Mouse (Mus musculus): Measurements from ENCODE around the gene Olfr1555-ps1. TPM values are rescaled to one million over a fixed set of nuclear protein-coding genes. Genes with fewer than 3 reads are reported as not detected.
"Not testable (repeated sequence)": the region's sequence is repeated elsewhere in the genome, so short reads cannot be mapped to it uniquely, and the experiment has no call there.

The Olfr1555-ps1 gene
- total RNA-seq (2021), result not detected

DNA sequence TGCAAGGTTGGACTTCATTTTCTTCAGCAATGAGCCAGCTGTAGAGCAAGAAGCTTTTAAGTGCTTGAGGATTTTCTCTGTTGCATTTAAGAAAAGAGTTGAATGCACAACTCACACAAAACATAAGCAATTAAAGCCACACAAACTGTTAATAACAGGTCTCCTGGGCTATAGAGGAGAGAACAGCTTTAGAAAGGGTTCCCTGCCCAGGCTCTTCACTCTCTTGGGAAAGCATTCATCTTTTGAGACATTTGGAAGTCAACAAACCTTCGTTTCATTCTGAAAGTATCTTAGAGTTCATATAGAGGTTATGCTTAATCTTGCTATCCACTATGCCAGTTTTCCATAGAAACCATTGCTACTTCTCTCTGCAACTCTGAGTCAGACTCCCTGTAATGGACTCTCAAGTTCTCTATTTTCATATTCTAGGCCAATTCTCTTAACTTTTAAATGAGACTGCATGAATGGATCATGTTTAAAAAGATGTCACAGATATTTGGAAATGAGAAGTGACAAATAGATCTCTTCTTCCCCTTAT, at the start of gene Olfr1555-ps1:
Olfr1555-ps1 (minus strand) TSS at position 51 of the 538 bp plus-strand sequence.
- intact Hi-C loops (cut with DNase I); DNase-seq (ENCODE audit: low spot score): not testable (repeated sequence)

DNA sequence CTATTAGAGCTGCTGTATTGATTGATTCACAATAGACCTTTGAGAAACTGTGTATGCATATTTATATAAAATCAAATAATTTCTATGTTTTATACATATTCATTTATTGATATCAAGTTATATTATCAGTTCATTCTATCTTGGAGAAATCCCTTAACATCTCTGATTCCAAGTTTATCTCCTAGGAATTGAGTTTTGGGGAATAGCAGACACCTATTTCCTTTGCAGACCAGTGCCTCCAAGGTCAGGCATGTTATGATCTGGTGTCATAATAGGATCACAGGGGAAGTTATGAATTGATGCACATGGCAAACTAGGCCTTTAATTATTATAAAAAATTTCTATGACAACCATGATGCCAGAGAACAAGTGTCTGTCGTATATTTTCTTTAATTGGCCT, 30.4 kb upstream of the Olfr1555-ps1 start, which contains the start of gene Olfr1431:
Olfr1431 (plus strand) TSS at position 301 of the 400 bp plus-strand sequence.
- intact Hi-C loops (cut with DNase I), result no loop called here
- no peak for DNase-seq (ENCODE audit: low spot score)

DNA sequence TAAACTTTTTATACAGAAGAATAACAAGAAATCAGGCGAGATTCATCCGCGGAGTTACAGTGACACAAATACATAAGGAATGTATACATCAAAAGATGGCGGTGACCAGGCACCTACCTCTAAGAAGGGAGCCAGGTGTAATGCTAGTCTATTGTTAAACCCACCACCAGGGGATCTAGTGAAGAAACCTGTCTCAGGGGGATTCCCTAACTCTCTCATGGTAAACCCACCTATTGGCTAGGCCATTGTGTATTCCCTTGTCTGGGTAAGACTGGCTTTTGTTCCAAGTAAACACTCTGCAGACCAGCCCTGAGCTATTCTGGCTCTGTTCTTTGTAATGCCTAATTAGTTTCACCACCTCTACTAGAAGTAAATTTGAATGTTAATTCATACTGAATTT, 29.2 kb upstream of the Olfr1555-ps1 start:
- DNase-seq (ENCODE audit: low spot score); intact Hi-C loops (cut with DNase I): not testable (repeated sequence)

DNA sequence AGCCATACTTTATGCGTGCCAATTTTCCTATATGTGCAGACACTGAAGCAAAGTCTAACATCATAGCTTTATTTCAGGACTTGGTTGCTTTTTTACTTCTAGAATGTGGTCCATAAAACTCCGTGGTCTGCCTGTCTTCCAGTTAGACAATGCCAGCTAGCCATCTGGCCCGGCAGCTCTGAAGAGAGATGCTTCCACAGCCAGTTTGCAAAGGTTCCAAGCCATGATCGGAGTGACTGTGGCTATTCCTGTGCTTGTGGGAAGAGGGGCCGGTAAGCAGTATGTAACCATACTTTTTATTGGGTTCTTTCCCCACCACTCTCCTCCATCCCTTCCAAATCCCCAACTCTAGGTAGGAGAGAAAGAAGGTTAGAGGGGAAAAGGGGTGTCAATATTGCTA, 5.5 kb upstream of the Olfr1555-ps1 start:
- DNase-seq (ENCODE audit: low spot score); intact Hi-C loops (cut with DNase I): not testable (repeated sequence)

DNA sequence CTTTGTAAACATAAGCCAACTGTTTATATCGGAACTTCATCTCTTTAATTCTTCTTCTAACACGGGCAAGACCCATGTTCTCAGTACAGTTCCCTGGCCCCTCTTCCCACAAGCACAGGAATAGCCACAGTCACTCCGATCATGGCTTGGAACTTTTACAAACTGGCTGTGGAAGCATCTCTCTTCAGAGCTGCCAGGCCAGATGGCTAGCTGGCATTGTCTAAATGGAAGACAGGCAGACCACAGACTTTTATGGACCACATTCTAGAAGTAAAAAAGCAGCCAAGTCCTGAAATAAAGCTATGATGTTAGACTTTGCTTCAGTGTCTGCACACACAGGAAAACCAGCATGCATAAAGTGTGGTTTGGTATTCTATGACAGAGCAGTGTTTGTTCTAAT, 24.5 kb downstream of the Olfr1555-ps1 start:
- no peak for DNase-seq (ENCODE audit: low spot score)
- intact Hi-C loops (cut with DNase I), result no loop called here

DNA sequence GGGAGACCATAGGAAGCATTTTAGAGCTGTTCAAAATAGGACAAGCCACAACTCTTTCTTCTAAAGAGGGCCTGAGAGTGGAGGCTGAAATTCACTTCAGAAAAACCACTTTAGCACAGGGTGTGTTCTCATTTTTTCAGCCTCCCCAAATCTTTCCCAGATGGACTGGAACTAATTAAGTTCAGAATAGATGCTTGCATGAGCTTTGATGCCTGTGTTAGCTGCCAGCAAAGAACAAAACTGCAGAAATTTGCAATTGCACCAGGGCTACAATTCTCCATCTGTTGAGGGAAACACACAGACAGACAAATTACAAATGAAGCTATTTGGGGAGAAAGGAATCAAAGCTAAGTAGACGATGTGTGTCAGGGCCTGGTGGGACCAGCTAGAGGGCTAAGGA, 26.6 kb downstream of the Olfr1555-ps1 start:
- no peak for DNase-seq (ENCODE audit: low spot score)
- intact Hi-C loops (cut with DNase I), result no loop called here

DNA sequence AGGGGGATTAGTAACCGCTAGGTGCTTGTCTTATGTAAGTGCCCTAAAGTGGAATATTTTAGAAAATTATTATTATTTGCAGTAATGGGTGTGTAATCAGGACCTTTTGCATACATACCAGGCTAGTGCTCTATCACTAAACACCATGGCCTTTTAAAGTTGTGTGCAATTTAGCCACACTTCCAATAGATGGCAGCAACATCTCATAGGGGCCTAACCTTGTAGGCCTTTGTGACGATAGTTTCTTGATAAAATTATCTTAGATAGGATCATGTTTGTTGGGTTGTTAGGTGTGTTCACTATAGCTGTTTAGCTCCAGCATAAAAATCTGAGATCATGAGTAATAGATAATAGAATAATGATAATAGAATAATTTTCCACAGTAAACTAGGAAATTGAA, 35.6 kb downstream of the Olfr1555-ps1 start:
- intact Hi-C loops (cut with DNase I), result no loop called here
- no peak for DNase-seq (ENCODE audit: low spot score)

DNA sequence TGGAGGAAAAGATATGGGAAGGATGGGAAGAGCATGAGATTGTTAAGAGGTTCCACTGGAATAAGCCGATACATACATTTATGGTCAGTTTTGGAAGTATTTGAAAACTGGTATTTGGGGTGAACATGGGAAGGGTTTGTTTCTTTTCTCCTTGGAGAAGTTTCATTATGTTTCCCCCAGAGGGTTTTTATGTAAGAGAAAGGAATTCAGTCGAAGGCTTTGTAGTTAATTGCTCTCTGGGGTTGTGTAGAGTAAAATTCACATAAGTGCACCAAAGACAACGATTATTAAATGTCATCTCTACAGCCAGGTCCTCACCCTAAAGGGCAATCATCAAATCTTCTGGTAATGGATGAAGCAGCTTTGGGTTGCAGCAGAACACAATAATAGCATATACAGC, 46.8 kb downstream of the Olfr1555-ps1 start, which contains the start of gene Olfr76:
Olfr76 (minus strand) TSS at position 101 of the 400 bp plus-strand sequence.
- no peak for DNase-seq (ENCODE audit: low spot score)
- intact Hi-C loops (cut with DNase I), result no loop called here

DNA sequence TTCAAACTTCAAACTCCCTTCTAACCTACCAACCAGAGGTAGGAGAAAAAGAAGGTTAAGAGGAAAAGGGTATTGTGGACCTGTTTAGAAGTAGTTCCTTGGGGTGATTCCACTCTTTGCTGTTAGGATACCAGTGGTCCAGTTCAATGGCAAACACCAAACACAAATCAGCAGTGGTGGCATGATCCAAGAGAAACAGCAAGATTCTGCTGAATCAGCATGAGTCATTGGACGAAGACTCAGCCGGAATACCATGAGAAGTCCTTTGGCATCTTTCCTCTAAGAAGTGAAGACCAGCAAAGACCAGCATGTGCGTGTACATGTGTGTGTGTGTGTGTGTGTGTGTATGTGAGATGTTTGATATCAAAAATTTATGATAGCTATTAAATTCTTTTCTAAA, 53.4 kb downstream of the Olfr1555-ps1 start:
- no peak for DNase-seq (ENCODE audit: low spot score)
- intact Hi-C loops (cut with DNase I), result no loop called here

DNA sequence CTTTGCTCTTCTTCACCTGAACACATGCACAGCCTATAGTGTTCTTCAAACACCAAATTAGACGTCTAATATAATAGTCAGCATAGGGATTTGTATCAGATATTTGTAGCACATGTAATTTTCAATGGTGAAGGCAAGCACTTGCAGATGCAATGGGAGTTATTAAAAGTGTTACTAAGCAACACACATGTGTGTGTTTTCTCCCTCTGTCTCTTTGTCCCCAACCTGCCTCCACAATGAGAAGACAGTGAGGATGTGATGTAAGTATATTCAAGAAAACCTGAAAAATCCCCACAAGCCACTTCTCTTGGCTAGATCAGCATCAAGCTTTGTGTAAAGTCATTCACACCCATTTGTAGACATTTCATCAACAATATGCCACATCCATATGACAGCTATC, 54.1 kb downstream of the Olfr1555-ps1 start, which contains the start of gene Olfr1428:
Olfr1428 (minus strand) TSS at position 101 of the 400 bp plus-strand sequence.
- DNase-seq (ENCODE audit: low spot score), result no peak
- intact Hi-C loops (cut with DNase I), result no loop called here

Other genes with a start within 250 kb of the Olfr1555-ps1 start
- 10 to 100 TPM; 89.3 to 92.0 TPM for gene Osbp, start 204.2 kb downstream of the Olfr1555-ps1 start, total RNA-seq (2021)
- not detected for gene Olfr1423, start 128.8 kb downstream of the Olfr1555-ps1 start, total RNA-seq (2021)
- gene Olfr1424, start 107.4 kb downstream of the Olfr1555-ps1 start, total RNA-seq (2021), result not detected
- gene Olfr1425, start 92.4 kb downstream of the Olfr1555-ps1 start, total RNA-seq (2021), result not detected
- not detected for gene Olfr1426, start 78.1 kb downstream of the Olfr1555-ps1 start, total RNA-seq (2021)
- not detected for gene Olfr1427, start 66.8 kb downstream of the Olfr1555-ps1 start, total RNA-seq (2021)
- gene Olfr1428, start 54.2 kb downstream of the Olfr1555-ps1 start, total RNA-seq (2021), result not detected
- gene Olfr76, start 46.9 kb downstream of the Olfr1555-ps1 start, total RNA-seq (2021), result not detected
- not detected for gene Olfr1431, start 30.5 kb upstream of the Olfr1555-ps1 start, total RNA-seq (2021)
- gene Olfr1432, start 62.5 kb upstream of the Olfr1555-ps1 start, total RNA-seq (2021), result not detected
- not detected for gene Olfr262, start 71.5 kb upstream of the Olfr1555-ps1 start, total RNA-seq (2021)
- gene Olfr235, start 90.9 kb upstream of the Olfr1555-ps1 start, total RNA-seq (2021), result not detected
- not detected for gene Olfr1434, start 109.7 kb upstream of the Olfr1555-ps1 start, total RNA-seq (2021)
- gene Olfr1436, start 129.0 kb upstream of the Olfr1555-ps1 start, total RNA-seq (2021), result not detected
- not detected for gene Olfr1437, start 155.0 kb upstream of the Olfr1555-ps1 start, total RNA-seq (2021)
- not detected for gene Olfr1438-ps1, start 165.8 kb upstream of the Olfr1555-ps1 start, total RNA-seq (2021)
- gene Olfr1440, start 217.2 kb upstream of the Olfr1555-ps1 start, total RNA-seq (2021), result not detected
- not detected for gene Olfr1441, start 247.3 kb upstream of the Olfr1555-ps1 start, total RNA-seq (2021)